Mouse (Mus musculus): ENCODE measurements around the gene Unc13b. TPM values are rescaled to one million over a fixed set of nuclear protein-coding genes. Genes with fewer than 3 reads are reported as not detected.

Unc13b gene
- polyA plus RNA-seq, 1 experiment from 2014 or later, result 0.52 TPM

DNA sequence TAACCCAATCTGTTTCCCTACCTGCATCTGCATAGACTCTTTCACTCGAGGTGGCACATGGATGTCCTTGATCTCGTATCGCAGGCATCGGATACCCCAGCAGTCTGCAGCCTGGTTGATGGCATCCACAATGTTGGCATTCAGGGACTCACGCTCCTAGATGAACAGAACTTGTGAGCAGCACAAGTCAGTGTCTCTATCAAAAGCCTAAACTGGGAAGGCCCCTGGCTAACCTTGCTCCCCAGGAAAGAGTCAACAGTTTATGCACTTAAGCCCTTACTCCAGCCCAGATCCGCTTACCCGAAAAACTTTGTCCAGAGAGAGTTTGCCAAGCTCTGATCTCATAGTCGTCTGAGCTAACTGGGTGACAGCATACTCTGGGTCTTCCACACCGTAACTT, 29.0 kb upstream of the Unc13b start:
- H3K36me3 ChIP-seq (replicated peaks; ENCODE audit: insufficient read depth, low read length), result peaks cover 42% of the 10 kb centered on the region
- peaks cover 13% of the 10 kb centered on the region for H3K4me1 ChIP-seq (ENCODE audit: insufficient read depth)
- no peaks in the 10 kb centered on the region for H3K9me3 ChIP-seq (ENCODE audit: low read length)
- H3K27ac ChIP-seq (ENCODE audit: low read depth), result no peak overlapping the region
- ATAC-seq (no peak), DNase-seq (no peak)
- WGBS (ENCODE audit: insufficient replicate concordance), result 87% methylated on average over 9 of the region's 9 CpGs
- H3K27me3 ChIP-seq (ENCODE audit: insufficient read depth, low read length), result no peaks in the 10 kb centered on the region
- TF ChIP-seq EP300 (IDR thresholded peaks at IDR 0.05; ENCODE audit: low read depth) (no peak), CTCF (IDR thresholded peaks at IDR 0.05; ENCODE audit: low read depth) (no peak)
- H3K4me2 ChIP-seq (ENCODE audit: low read depth, low read length), result peak overlapping the region; percentile 82
- H3K4me3 ChIP-seq (ENCODE audit: low read depth, low read length), result 0 out of 2 replicates have a peak overlapping the region, but pooled peaks have one; percentile 79
- H3K9ac ChIP-seq (replicated peaks), result peak overlapping the region; percentile 86; the same call in 1 of the 2 replicates

DNA sequence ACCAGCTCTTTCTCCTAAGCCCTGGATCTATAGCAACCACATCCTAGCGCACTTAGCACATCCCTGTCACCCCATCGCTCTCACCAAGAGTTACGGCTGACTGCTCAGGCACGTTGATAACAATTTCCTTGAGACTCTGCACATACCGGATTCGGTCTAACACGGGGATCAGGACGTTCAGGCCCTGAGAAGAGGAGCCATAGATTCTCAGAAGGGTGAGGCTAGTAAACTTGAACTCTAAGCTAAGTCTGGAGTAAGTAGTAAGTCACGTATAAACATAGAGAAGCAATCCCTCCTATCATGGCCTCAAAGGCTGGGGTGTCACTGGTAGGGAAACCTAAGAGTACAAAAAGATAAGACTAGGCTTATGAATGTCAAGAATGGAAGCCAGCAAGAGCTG, 28.4 kb upstream of the Unc13b start:
- Histone ChIP-seq H3K27ac (ENCODE audit: low read depth) (peak overlapping the region; percentile 79), H3K36me3 (replicated peaks; ENCODE audit: insufficient read depth, low read length) (peaks cover 46% of the 10 kb centered on the region), H3K9ac (replicated peaks) (peak overlapping the region; percentile 86), H3K27me3 (ENCODE audit: insufficient read depth, low read length) (no peaks in the 10 kb centered on the region), H3K4me3 (ENCODE audit: low read depth, low read length) (peak overlapping the region; percentile 79), H3K4me1 (ENCODE audit: insufficient read depth) (peaks cover 9% of the 10 kb centered on the region; the same call in 1 of the 2 replicates), H3K4me2 (ENCODE audit: low read depth, low read length) (peak overlapping the region; percentile 82), H3K9me3 (ENCODE audit: low read length) (no peaks in the 10 kb centered on the region)
- 61% methylated on average over 9 of the region's 9 CpGs for WGBS (ENCODE audit: insufficient replicate concordance)
- no peak for DNase-seq
- TF ChIP-seq CTCF (IDR thresholded peaks at IDR 0.05; ENCODE audit: low read depth), result no peak
- no peak for TF ChIP-seq EP300 (IDR thresholded peaks at IDR 0.05; ENCODE audit: low read depth)
- no peak for ATAC-seq

GRCm38 (mm10) chr4:43030780-43031230, 27.9 kb upstream of the Unc13b start:
- Histone ChIP-seq H3K9ac (replicated peaks) (peak overlapping the region; percentile 86), H3K27me3 (ENCODE audit: insufficient read depth, low read length) (no peaks in the 10 kb centered on the region), H3K4me3 (ENCODE audit: low read depth, low read length) (peak overlapping the region; percentile 79), H3K4me1 (ENCODE audit: insufficient read depth) (peaks cover 10% of the 10 kb centered on the region; the same call in 1 of the 2 replicates), H3K27ac (ENCODE audit: low read depth) (peak overlapping the region; percentile 79), H3K9me3 (ENCODE audit: low read length) (no peaks in the 10 kb centered on the region), H3K4me2 (ENCODE audit: low read depth, low read length) (peak overlapping the region; percentile 82), H3K36me3 (replicated peaks; ENCODE audit: insufficient read depth, low read length) (peaks cover 50% of the 10 kb centered on the region)
- peak; percentile 66 for ATAC-seq
- DNase-seq, result peak; percentile 64
- WGBS (ENCODE audit: insufficient replicate concordance), result under 1% methylated on average over 28 of the region's 28 CpGs
- TF ChIP-seq CTCF (IDR thresholded peaks at IDR 0.05; ENCODE audit: low read depth) (no peak), EP300 (IDR thresholded peaks at IDR 0.05; ENCODE audit: low read depth) (no peak)

DNA sequence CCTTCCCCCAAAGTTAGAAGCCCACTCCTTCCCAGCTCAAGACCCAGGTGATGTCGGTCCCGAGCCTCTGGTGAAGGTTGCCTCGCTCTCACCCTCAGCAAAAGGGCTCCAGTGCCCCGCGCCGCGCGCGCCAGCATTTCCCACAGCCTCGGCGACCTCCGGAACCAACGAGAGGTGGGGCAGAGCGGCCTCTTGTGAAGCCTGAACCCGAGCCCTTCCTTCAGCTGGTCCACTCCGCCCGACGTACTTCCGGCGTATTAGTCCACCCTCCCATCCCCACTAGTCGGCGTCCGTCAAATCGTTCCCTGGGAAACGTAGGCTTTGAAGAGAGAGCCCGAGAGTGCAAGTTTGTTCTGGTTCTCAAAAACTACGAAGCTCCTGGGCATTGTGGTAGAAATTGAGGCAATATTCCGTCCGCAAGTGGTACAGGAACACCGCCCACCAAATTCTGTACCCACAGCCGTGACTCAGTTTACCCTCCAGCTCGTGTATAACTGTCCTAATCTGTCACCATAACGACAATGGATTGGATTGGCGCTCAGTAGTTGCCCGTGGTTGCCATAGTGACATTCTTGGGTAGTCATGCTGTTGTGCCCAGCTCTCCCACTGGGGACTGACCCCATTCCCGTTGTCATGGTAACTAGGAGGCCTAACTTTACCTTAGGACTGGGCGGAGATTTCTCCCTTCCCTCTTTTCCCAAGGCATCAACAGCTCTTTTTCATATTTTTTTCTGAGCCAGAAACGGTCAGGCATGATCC, 27.3 kb upstream of the Unc13b start, which contains the start of gene Stoml2:
TSS of gene Stoml2 (minus strand) at position 474 of the 759 bp plus-strand sequence.
- TF ChIP-seq EP300 (IDR thresholded peaks at IDR 0.05; ENCODE audit: low read depth) (no peak; the same call in 1 of the 2 replicates), CTCF (IDR thresholded peaks at IDR 0.05; ENCODE audit: low read depth) (peak; percentile 72)
- ATAC-seq, result peak; percentile 98

DNA sequence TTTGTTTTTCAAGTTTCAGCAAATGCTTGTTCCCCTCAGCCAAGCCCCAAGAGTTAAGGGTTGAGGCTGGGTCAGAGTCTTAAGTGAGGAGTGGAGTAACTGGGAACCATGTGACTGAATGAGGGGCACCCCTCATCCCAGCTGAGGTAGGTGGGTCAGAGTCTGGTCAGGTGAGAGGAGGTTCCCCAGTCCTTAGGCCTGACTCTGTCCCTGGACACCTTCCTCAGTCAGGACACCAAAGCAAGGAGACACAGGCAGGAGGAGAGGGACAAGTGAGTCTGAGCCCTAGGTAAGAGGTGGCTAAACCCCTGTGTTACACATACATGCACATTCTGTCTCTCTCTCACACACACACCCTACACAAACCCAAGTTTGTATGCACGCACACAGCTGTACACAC, 26.3 kb upstream of the Unc13b start:
- Histone ChIP-seq H3K4me2 (ENCODE audit: low read depth, low read length) (no peak overlapping the region), H3K9me3 (ENCODE audit: low read length) (no peaks in the 10 kb centered on the region), H3K36me3 (replicated peaks; ENCODE audit: insufficient read depth, low read length) (peaks cover 50% of the 10 kb centered on the region), H3K4me1 (ENCODE audit: insufficient read depth) (peaks cover 20% of the 10 kb centered on the region), H3K4me3 (ENCODE audit: low read depth, low read length) (no peak overlapping the region), H3K9ac (replicated peaks) (no peak overlapping the region), H3K27ac (ENCODE audit: low read depth) (no peak overlapping the region), H3K27me3 (ENCODE audit: insufficient read depth, low read length) (no peaks in the 10 kb centered on the region)
- 82% methylated on average over 1 of the region's 1 CpGs for WGBS (ENCODE audit: insufficient replicate concordance)
- DNase-seq (no peak), ATAC-seq (no peak)
- TF ChIP-seq EP300 (IDR thresholded peaks at IDR 0.05; ENCODE audit: low read depth), result no peak
- no peak for TF ChIP-seq CTCF (IDR thresholded peaks at IDR 0.05; ENCODE audit: low read depth)

More for the DNA sequence above, 27.3 kb upstream of the Unc13b start, which contains the start of gene Stoml2:
- Histone ChIP-seq H3K27me3 (ENCODE audit: insufficient read depth, low read length) (no peaks in the 10 kb centered on the region), H3K9me3 (ENCODE audit: low read length) (no peaks in the 10 kb centered on the region), H3K27ac (ENCODE audit: low read depth) (peak within 1 kb of the TSS; percentile 79), H3K9ac (replicated peaks) (peak within 1 kb of the TSS; percentile 86), H3K4me3 (ENCODE audit: low read depth, low read length) (peak within 1 kb of the TSS; percentile 79), H3K4me2 (ENCODE audit: low read depth, low read length) (peak within 1 kb of the TSS; percentile 82), H3K36me3 (replicated peaks; ENCODE audit: insufficient read depth, low read length) (peaks cover 56% of the 10 kb centered on the region), H3K4me1 (ENCODE audit: insufficient read depth) (peaks cover 13% of the 10 kb centered on the region; the same call in 1 of the 2 replicates)
- peak; percentile 93 for DNase-seq
- 2% methylated on average over 38 of the region's 38 CpGs for WGBS (ENCODE audit: insufficient replicate concordance)

DNA sequence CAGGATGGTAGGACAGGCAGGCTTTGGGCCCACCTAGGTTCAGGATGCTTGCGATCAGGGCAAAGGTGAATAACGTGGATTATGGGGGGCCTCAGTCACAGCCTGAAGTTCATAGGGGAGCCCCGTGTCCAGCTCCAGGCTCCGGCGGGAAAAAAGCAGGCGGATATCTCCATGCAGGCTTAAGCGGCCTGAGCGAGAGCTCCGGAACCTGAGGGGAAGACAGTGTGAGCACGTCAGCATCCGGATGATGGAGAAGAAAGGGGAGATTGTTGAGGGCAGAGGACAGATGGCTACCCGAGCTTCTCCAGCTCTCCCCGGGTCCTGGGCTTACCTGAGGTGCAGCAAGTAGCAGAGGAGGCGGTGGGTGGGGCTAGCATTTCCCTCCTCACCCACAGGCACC, 25.3 kb upstream of the Unc13b start:
- 84% methylated on average over 14 of the region's 14 CpGs for WGBS (ENCODE audit: insufficient replicate concordance)
- TF ChIP-seq CTCF (IDR thresholded peaks at IDR 0.05; ENCODE audit: low read depth) (no peak), EP300 (IDR thresholded peaks at IDR 0.05; ENCODE audit: low read depth) (no peak)
- peaks cover 29% of the 10 kb centered on the region for H3K4me1 ChIP-seq (ENCODE audit: insufficient read depth)
- no peak overlapping the region for H3K27ac ChIP-seq (ENCODE audit: low read depth)
- H3K9ac ChIP-seq (replicated peaks), result no peak overlapping the region
- H3K27me3 ChIP-seq (ENCODE audit: insufficient read depth, low read length), result no peaks in the 10 kb centered on the region
- H3K4me2 ChIP-seq (ENCODE audit: low read depth, low read length), result no peak overlapping the region
- DNase-seq (no peak), ATAC-seq (no peak)
- peaks cover 43% of the 10 kb centered on the region for H3K36me3 ChIP-seq (replicated peaks; ENCODE audit: insufficient read depth, low read length)
- H3K9me3 ChIP-seq (ENCODE audit: low read length), result no peaks in the 10 kb centered on the region
- H3K4me3 ChIP-seq (ENCODE audit: low read depth, low read length), result no peak overlapping the region

Data from liver, postnatal 0 days (tissue).